Mouse (Mus musculus): ENCODE results near the gene Pi4kb.

DNA sequence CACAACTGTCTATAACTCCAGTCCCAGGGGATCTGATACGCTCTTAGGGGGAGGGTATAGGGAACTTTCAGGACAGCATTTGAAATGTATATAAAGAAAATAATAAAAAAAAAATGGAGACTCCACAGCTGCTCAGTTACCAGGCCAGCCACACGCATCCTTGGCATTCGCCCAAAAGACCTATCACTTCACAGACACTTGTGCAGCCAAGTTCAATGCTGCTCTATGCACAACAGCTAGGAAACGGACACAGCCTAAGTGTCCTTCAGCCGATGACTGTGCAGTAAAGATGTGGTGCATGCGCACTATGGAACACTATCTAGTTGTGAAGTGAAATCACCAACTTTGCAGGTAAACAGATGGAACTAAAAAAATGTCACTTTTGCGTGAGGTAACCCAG, 81.7 kb downstream of the Pi4kb start:
- TF ChIP-seq EP300 (optimal IDR thresholded peaks at IDR 0.05): no peak
- no peak for TF ChIP-seq CTCF (IDR thresholded peaks at IDR 0.05; ENCODE audit: low read depth)
